Mouse (Mus musculus): ENCODE measurements around the gene Usp31. TPM values are rescaled to one million over a fixed set of nuclear protein-coding genes. Genes with fewer than 3 reads are reported as not detected.

Usp31 gene
- polyA plus RNA-seq, 1 experiment = 3.5 TPM

DNA sequence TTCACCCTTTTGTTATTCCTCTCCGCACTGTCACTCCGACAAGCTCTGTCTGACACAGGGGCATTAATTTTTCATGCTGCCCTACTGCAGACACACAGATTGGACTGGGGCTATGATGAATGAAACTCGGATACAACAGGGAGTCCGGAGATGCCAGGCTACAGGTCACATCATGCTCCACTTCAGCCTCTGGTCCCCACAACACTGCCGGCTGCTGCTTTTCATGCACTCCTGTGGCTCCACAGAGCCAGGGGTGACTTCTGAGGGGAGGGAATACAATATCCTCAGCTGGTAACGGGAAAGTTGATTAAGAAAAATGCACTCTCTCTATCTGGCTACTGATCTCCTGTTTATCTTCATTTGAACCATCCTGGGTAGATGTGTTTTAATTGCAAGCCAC is 84.6 kb downstream of the Usp31 start:
- no peak overlapping the region for H3K4me3 ChIP-seq (ENCODE audit: insufficient read depth, low read depth, low read length)
- no peaks in the 10 kb centered on the region for H3K4me1 ChIP-seq (ENCODE audit: control insufficient read depth, insufficient read depth, insufficient read length, low read length)
- no peak overlapping the region for H3K27ac ChIP-seq (replicated peaks; ENCODE audit: low read depth, low read length)

- no peak overlapping the region for H3K27ac ChIP-seq (replicated peaks; ENCODE audit: low read depth, low read length)
- no peaks in the 10 kb centered on the region for H3K4me1 ChIP-seq (ENCODE audit: control insufficient read depth, insufficient read depth, insufficient read length, low read length)
- no peak overlapping the region for H3K4me3 ChIP-seq (ENCODE audit: insufficient read depth, low read depth, low read length)
Measured at GRCm38 (mm10) chr7:121601697-121602096, 105.4 kb downstream of the Usp31 start.

GRCm38 (mm10) chr7:121596401-121596800 is 110.7 kb downstream of the Usp31 start:
- no peak overlapping the region for H3K27ac ChIP-seq (replicated peaks; ENCODE audit: low read depth, low read length)
- H3K4me3 ChIP-seq (ENCODE audit: insufficient read depth, low read depth, low read length) = no peak overlapping the region
- H3K4me1 ChIP-seq (ENCODE audit: control insufficient read depth, insufficient read depth, insufficient read length, low read length) = no peaks in the 10 kb centered on the region

DNA sequence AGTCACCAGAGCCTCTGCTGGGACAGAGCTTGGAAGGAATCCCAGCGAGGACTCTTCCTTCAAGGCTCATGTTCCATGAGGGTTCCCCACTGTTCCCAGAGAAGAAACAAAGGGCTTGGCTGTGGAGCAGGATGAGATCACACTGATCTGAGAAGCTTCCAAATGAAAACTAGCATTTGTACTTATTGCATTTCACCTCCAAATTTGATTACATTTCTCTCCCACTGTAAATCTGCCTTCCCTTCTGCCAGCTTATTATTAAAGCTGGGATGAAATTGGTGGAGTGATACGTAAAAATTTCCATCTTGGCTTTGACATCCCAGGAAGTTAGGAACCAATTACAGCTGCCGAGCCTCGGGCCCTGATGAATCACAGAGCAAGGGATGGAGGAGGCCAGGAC is 111.6 kb downstream of the Usp31 start:
- Histone ChIP-seq H3K4me1 (ENCODE audit: control insufficient read depth, insufficient read depth, insufficient read length, low read length) (no peaks in the 10 kb centered on the region), H3K27ac (replicated peaks; ENCODE audit: low read depth, low read length) (no peak overlapping the region), H3K4me3 (ENCODE audit: insufficient read depth, low read depth, low read length) (no peak overlapping the region)

GRCm38 (mm10) chr7:121595085-121595484 is 112.0 kb downstream of the Usp31 start:
- Histone ChIP-seq H3K4me3 (ENCODE audit: insufficient read depth, low read depth, low read length) (no peak overlapping the region), H3K27ac (replicated peaks; ENCODE audit: low read depth, low read length) (no peak overlapping the region), H3K4me1 (ENCODE audit: control insufficient read depth, insufficient read depth, insufficient read length, low read length) (no peaks in the 10 kb centered on the region)

DNA sequence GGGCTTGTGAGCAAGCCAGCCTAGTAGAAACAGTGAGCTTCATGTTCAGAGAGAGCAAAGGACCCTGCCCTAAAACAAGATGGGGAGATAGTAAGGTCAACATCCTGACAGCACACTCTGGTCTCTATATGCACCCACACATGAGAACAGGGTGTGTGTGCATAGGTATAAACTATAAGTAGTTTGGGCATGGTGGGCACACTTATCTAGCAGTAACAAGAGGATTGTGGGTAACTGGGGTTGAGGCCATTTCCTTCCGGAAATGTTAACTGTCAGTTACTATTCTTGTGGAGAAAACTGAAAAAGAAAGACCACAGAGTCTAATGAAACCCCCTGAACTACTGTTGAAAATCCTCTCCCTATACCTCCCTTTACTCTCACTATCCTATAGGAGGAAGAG is 112.4 kb downstream of the Usp31 start:
- H3K4me3 ChIP-seq (ENCODE audit: insufficient read depth, low read depth, low read length) = no peak overlapping the region
- H3K4me1 ChIP-seq (ENCODE audit: control insufficient read depth, insufficient read depth, insufficient read length, low read length) = no peaks in the 10 kb centered on the region
- no peak overlapping the region for H3K27ac ChIP-seq (replicated peaks; ENCODE audit: low read depth, low read length)

Other genes starting within 250 kb of the Usp31 start
- gene Scnn1g, start 27.2 kb upstream of the Usp31 start, polyA plus RNA-seq (2012; ENCODE audit: insufficient read depth, insufficient read length, missing spikeins) = not detected in 2 replicates
- gene Scnn1b, start 157.8 kb upstream of the Usp31 start, polyA plus RNA-seq (2012; ENCODE audit: insufficient read depth, insufficient read length, missing spikeins) = not detected in 2 replicates

All from brown adipose tissue, adult 24 weeks (tissue).